Mouse (Mus musculus): ENCODE results near the gene Timp2.
A peak's percentile ranks its signal among the peaks of the same experiment; 100 is the strongest.

Gene Timp2

DNA sequence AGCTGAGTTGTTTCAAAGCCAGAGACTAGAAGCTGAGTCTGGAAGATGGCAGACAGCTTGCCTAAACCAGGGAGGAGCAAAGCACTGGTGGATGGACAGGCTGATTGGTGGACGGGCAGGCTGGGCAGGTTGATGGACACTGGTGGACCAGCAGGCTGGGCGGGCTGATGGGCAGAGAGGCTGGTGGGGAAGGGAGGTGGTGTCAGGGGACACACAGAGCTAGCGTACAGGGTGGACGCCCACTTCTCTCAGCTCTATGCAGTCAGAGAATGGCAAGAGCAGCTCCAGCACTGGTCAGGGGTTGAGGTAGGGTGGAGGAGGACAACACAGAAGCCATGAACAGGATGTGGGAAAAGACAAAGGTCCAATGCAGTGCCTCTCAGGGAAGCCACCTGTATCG lies 13.7 kb upstream of the Timp2 start:
- DNase-seq (ENCODE audit: low spot score) = no peak

DNA sequence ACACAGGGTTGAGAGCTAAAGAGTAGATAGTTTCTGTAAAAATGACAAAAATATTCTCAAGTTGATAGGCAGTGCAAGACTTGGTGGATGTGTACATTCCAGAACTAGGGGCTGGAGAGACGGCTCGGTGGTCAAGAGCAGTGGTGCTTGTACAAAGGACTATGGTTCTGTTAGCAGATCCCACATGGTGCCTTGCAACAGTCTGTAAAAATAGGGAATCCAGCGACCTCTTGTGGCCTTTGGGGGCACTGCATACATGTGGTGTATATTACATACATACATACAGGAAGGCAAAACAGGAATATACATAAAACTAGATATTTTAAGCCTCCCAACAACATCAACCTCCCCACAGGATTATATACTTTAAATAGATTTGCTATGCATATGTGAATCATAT lies 12.8 kb upstream of the Timp2 start:
- no peak for DNase-seq (ENCODE audit: low spot score)

- DNase-seq (ENCODE audit: low spot score) = no peak
Observed at GRCm38 (mm10) chr11:118366559-118366958, 11.0 kb upstream of the Timp2 start.

DNA sequence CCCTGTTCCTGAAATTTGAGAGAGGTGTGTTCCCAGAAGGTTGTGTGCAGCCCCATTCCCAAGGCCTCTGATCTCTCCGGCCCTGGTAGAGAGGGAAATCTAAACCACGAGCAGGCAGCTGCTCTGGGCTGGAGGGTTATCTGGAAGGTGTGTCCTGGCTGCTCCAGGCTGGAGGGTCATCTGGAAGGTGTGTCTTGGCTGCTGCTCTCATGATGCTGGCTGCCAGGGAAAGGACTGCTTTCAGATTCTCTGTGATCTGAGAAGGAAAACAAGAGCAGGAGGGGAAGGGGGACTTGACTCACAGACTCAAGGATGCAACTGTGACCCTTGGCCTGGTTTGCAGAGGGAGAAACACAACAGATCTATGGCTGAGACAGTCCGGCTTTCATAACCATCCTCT lies 10.6 kb upstream of the Timp2 start:
- DNase-seq (ENCODE audit: low spot score) = no peak

DNA sequence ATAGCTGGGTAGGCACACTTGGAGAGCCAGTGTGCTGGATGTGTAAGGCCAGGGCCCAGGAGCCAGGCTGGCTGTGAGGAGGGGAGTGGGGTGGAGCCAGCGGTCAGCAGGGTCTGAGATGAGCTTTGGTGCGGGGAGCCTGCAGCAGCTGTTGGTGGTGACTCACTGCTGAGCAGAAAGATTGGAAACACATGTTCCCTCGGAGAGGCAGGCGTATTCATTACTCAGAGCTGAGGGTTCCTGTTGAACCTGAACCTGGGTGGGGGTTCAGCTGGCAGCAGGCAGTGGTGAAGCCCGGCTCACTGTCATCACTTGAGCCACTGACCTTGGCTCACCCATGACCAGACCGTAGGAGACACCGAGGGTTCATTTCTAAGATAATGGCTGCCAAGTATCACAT lies 9.6 kb upstream of the Timp2 start:
- DNase-seq (ENCODE audit: low spot score) = peak; percentile 38

DNA sequence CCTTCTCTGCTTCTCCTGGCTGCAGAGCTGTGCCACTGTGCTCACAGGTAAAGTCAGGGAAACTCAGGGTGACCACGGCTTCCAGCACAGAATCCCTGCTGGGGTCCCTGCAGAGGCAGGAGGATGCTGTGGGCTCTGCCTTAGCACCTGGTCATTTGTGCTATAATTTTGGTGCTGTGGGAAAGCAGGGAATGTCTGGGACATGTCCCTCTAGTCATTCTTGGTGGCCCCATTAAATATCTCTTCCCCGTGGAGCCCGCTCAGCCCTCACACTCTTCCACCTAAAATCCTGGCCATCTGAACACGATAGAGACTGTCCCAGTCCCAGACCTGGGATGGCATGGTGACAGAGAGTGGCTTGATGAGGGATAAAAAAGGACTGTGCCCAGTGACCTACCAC lies 8.5 kb upstream of the Timp2 start:
- DNase-seq (ENCODE audit: low spot score) = no peak

DNA sequence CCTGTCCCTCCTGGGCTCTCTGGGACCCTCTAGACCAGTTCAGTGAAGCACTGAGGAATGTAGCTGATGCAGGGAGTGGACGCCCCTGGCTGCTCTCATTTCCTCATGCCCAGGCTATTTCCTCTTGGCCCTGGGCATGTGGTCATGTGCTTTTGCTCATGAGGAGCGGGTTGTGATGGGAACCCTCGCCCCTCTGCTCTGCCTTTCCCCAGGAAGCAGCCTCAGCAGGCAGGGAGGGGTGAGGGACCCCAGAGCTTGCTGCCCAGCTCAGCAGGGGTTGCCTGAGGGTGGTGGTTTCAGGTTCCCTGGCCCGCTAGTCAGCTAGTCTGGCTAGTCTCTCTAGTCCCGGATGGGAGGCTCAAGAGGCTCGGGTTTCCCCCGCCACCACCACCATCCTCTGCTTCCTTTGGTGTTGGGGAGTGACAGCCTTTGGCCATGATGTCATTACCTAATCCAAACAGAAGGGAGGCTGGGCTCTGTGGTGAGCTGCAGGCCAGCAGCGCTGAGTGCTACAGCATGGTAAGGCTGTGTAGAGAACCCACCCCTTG lies 7.5 kb upstream of the Timp2 start:
- DNase-seq (ENCODE audit: low spot score) = no peak

- no peak for DNase-seq (ENCODE audit: low spot score)
Observed at GRCm38 (mm10) chr11:118362501-118362900, 7.0 kb upstream of the Timp2 start.

DNA sequence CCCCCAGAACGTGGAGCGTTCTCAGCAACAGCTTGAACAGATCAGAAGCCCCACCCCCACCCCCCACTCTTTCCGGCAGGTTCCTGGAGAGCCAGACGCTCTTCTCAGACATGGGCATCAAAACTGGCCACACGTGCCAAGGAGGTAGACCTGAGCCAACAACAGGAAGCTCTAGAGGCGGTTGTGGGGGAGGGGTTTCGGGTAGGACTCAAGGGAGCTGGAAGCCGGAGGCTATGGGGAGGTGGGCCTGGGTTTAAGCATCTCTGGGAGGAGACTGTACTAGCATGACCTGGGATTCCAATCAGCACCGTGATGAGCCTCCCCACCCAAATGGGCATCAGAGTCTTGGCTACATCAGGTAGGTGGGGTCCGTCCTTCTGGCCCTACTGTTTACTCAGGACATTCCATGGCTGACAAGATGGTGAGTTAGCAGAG lies 5.4 kb upstream of the Timp2 start:
- no peak for DNase-seq (ENCODE audit: low spot score)

DNA sequence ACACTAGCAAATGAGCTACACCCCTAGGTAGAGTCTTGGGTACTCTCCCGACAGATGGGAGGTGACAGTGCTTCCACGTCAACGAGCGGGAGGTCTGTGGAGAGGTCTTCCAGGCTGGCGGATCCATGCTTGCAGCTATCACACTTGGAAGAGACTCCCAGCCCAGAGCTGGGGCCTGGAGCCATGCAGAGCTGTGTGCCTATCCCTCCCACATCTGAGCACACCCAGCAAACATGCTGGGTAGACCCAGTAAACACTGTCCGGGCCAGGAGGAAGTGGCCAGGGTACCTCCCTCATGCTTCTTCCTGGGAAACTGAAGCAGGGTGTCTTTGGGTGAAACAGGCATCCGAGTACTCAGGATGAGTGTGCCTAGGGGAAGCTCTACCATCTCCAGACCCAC lies 5.0 kb upstream of the Timp2 start:
- DNase-seq (ENCODE audit: low spot score) = peak; percentile 34

DNA sequence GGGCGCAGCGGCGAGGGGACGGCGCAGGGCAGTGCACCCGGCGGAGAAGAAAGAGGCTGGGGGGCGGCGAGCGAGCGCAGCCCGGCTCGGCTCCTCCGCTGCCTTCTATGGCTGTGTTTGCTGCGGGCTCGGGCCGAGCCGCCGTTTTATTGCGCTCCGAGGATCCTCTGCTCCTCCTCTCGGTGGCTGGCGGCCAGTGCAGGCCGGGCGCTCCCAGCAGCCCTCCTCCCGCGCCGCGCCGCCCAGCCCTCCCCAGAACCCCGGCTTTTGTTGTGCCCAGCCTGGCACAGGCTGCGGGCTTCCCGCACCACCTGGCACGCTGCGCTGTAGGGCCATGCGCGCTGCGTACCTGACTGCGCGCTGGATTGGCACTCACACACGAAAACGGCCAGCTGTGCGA lies 335 bp downstream of the Timp2 start:
- DNase-seq (ENCODE audit: low spot score) = peak; percentile 84

DNA sequence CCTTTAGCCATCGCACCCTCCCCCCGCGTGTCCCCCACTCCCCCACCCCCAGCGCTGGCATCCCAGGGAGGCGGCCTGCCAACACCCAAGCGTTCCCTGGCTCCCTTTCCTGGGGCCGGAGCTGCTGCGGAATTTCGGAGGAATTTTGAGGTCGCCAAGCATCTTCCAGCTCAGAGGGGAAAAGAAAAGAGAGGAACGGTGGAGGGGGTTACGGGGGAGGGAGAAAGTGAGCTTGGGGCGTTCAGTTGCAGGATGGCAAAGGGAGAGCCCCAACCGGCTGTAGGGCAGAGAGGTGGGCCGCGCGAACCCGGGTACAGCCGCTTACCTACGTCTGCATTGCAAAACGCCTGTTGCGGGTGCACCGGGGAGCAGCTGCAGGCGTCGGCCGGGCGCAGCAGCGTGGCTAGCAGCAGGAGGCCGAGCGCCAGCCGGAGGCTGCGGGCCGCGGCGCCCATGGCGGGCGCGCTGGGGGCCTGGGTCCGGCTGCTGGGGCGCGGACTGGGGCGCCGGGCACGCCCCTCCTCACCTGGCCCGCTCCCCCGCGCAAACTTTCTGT lies 826 bp downstream of the Timp2 start:
- no peak for DNase-seq (ENCODE audit: low spot score)

GRCm38 (mm10) chr11:118349494-118349893 lies 6.0 kb downstream of the Timp2 start:
- no peak for DNase-seq (ENCODE audit: low spot score)

GRCm38 (mm10) chr11:118348877-118349276 lies 6.7 kb downstream of the Timp2 start:
- peak; percentile 48 for DNase-seq (ENCODE audit: low spot score)

- DNase-seq (ENCODE audit: low spot score) = no peak
Observed at GRCm38 (mm10) chr11:118348419-118348818, 7.1 kb downstream of the Timp2 start.

GRCm38 (mm10) chr11:118347911-118348310 lies 7.6 kb downstream of the Timp2 start:
- no peak for DNase-seq (ENCODE audit: low spot score)

DNA sequence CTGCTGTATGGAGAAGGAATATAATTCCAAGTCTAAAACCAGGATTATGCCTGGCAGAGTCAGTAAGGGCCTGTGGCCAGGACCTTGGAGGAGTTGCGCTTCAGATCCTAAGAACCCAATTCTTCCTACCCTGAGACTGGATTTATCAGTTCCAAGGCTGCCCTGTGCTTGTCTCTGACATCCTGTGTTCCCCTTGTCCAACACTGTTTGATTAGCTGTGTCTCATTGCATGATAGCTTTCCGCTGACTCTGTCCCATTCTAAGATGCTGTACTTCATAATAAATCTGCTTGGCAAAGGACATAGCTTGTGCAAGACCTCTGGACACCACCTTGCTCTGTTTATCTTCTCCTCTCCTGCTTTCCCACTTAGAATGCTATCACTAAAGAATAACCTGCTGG lies 8.1 kb downstream of the Timp2 start:
- no peak for DNase-seq (ENCODE audit: low spot score)

DNA sequence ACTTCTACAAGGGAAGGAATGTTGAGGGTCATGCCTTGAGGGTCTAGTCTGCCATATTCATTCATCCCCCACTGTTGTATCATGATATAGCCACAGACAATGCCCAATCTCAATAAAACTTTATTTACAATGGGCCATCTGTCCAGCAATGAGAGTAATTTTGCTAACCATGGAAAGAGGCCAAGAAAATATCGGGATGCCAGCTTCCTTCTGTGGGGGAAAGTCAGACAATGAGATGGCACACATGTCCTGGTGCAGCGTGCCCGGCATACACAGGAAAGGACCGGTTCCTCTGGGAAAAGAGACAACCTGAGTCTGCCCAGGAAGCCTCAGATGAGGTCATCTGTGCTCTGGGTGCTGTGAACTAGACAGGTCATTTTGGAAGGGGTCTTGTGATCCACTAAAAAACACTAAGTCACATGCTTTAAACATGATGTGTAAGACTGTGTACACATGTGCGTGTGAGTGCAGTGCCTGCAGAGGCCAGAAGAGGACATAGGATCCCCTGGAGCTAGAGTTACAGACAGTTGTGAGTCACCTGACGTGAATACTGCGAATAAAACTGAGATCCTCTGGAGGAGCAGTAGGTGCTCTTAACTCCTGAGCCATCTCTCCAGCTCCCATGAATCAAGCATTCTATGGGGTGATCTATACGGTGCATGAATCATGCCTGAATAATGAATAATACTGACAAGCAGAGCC lies 9.0 kb downstream of the Timp2 start:
- no peak for DNase-seq (ENCODE audit: low spot score)

- peak; percentile 31 for DNase-seq (ENCODE audit: low spot score)
Observed at GRCm38 (mm10) chr11:118345693-118346092, 9.8 kb downstream of the Timp2 start.

- DNase-seq (ENCODE audit: low spot score) = no peak
Observed at GRCm38 (mm10) chr11:118343629-118344028, 11.9 kb downstream of the Timp2 start.

DNA sequence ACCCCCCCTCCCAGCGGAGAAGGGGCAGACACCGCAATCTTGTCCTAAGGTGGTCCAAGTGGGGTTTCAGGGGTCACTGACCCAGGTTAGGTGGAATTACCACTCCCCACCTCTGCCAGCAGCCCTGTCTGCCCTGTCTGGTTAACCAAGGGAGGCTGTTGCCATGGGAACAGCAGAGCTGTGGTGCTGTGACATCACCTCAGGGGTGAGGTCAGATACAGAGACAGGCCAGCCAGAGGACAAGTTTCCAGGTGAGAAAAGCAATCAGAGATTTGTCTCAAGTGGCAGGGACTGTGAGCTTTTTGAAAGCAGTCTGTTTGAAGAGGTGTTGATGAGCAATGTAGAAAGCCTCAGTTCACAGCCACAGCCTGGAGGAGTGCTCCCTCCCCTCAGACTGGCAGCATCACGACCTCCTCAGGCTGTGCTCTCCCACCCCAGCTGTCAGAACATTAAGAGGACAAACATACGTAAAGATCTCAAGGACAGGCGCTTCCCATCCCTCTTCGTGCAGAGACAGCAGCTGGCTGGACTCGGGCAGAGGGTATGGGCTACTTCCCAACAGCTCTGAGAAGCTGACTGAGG lies 13.0 kb downstream of the Timp2 start, which contains the start of gene Cep295nl:
TSS of gene Cep295nl (minus strand) at position 101 of the 582 bp plus-strand sequence.
- no peak for DNase-seq (ENCODE audit: low spot score)

GRCm38 (mm10) chr11:118337491-118338168 lies 17.9 kb downstream of the Timp2 start:
- no peak for DNase-seq (ENCODE audit: low spot score)

- DNase-seq (ENCODE audit: low spot score) = no peak
Observed at GRCm38 (mm10) chr11:118333431-118333830, 22.1 kb downstream of the Timp2 start.

All from ovary, adult 18-20 months (tissue).